Mouse (Mus musculus) right cerebral cortex, postnatal 25 days (tissue): ENCODE data around the gene Gad2.
A peak's percentile ranks its signal among the peaks of the same experiment; 100 is the strongest.
"Not testable (repeated sequence)": the region's sequence is repeated elsewhere in the genome, so short reads cannot be mapped to it uniquely, and the experiment has no call there.

Source experiments
- DNase-seq: peaks from one replicate; pipeline ENCODE4 v3.0.0; 2022

The Gad2 gene

GRCm38 (mm10) chr2:22621828-22622731, at the start of gene Gad2:
TSS of gene Gad2 (plus strand) at chr2:22622205.
- peak; percentile 40 for DNase-seq

- DNase-seq: not testable (repeated sequence)
Measured at GRCm38 (mm10) chr2:22587469-22588169, 34.4 kb upstream of the Gad2 start.

DNA sequence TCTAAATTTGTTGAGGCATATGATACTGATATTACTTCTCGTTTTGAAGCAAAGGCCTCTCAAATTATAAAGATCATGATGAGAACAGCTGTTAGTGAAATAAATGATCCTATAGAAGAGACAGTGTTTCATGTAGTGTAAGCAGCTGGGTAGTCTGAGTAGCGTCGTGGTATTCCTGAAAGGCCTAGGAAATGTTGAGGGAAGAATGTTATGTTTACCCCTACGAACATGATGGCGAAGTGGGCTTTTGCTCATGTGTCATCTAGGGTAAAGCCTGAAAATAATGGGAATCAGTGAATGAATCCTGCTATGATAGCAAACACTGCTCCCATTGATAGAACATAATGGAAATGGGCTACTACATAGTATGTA, 33.8 kb upstream of the Gad2 start:
- DNase-seq: not testable (repeated sequence)

- DNase-seq: not testable (repeated sequence)
Measured at GRCm38 (mm10) chr2:22588673-22589381, 33.2 kb upstream of the Gad2 start.

DNA sequence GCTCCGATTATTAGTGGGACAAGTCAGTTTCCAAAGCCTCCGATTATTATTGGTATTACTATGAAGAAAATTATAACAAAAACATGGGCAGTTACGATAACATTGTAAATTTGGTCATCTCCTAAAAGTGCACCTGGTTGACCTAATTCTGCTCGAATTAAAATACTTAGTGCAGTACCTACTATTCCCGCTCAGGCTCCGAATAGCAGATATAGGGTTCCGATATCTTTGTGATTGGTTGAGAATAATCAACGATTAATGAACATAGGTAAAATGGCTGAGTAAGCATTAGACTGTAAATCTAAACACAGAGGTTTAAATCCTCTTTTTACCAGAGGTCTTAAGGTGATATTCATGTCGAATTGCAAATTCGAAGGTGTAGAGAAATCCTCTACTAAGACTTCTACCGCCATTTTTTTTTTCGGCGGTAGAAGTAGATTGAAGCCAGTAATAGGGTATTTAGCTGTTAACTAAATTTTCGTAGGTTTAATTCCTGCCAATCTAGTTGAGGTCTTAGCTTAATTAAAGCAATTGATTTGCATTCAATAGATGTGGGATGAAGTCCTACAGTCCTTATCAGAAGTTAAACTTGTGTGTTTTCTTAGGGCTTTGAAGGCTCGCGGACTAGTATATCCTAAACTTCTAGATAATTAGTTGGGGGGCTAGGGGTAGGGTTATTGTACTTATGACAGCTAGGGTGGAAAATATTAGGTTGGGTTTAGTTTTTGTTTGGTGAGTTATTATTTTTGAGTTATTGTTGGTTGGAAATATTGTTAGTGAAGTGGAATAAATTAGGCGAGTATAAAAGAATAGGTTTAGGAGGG, 32.4 kb upstream of the Gad2 start:
- DNase-seq: not testable (repeated sequence)

DNA sequence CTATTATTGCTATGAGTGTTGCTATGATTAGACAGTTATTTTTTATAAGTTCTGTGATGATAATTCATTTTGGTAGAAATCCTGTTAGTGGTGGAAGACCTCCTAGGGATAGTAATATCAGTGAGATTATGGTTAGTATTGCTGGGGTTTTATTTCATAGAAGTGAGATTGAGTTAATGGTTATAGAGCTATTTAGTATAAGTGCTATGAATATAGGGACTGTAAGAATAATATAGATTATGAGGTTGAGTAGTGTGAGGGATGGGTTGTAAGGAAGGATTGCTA, 31.9 kb upstream of the Gad2 start:
- DNase-seq: no peak

GRCm38 (mm10) chr2:22617951-22618350, 4.1 kb upstream of the Gad2 start:
- no peak for DNase-seq

- DNase-seq: no peak
Measured at GRCm38 (mm10) chr2:22619416-22619815, 2.6 kb upstream of the Gad2 start.

DNA sequence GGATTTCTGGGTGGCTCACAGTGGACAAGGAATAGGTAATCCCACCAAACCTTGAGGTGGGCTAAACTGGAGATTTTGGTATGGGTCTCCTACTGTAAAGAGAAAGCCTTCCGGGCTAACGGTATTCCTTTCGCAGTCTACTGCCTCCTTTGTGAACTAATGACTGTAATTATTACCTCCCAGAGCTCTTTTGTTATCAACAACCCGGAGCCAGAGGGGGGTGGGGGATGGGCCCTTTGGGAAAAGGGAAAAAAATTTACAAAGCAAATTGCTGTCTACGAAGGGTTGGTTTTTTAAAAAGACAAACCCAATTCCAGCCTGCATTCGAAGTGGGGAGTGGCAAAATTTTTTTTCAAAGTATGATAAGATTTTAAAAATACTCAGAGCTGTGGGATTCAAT, 2.0 kb upstream of the Gad2 start:
- no peak for DNase-seq

DNA sequence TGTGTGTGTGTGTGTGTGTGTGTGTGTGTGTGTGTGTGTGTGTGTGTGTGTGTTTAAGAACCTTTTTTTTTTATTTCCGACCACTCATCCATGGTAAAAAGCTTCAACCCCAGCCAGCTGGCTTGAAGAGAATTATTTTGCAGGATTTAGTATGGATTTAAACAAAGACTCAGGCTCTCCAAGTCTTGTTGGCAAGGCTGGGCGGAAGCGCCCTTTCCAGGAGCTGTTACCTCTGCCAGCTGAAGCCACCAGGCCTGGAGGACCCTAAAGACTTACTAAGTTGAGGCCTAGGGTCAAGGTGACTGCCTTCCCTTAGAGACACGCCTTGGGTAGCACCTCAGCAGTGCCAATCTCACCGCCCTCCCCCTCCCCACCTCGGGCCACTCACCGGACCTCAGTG, 1.5 kb upstream of the Gad2 start:
- peak; percentile 5 for DNase-seq

DNA sequence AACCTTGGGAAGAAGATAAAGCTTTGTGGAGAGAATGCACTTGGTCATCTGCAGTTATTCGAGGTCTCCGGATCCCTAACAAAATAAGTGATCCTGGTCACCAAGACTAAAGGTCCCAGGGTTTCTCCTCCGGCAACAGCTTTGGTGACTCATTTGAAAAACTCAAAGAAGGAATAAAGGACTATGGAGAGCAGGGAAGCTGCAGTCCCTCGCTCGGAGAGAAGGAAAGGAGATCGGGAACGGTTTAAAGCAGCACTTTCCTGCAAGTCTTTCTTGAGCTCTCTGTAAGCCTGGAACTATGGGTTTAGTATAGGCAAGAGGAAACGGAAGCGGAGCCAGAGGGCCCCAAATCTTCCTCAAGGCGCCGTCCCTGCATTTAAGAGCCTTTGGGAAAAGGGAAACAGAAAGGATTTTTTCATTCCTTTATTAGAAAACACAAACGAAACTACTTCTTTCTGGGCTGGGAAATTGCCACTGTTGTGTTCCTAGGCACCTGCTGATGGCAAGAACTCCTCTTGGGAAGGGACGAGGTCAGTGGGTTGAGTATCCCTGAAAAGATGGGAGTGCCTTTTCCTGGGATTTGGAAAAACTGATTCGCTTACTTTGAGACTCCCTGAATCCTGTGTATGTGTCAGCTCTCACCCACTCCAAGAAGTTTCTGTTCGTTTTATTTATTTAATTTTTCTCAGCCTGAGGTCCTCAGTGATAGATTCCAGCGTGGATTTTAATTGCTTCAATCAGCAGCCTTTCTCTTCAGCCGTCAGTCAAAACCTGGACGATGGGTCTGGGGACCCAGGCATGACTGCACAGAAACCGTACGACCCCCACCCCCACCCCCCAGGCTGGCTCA, 802 bp upstream of the Gad2 start:
- peak; percentile 30 for DNase-seq

GRCm38 (mm10) chr2:22623111-22624070, 1.4 kb downstream of the Gad2 start:
- DNase-seq: peak; percentile 13

DNA sequence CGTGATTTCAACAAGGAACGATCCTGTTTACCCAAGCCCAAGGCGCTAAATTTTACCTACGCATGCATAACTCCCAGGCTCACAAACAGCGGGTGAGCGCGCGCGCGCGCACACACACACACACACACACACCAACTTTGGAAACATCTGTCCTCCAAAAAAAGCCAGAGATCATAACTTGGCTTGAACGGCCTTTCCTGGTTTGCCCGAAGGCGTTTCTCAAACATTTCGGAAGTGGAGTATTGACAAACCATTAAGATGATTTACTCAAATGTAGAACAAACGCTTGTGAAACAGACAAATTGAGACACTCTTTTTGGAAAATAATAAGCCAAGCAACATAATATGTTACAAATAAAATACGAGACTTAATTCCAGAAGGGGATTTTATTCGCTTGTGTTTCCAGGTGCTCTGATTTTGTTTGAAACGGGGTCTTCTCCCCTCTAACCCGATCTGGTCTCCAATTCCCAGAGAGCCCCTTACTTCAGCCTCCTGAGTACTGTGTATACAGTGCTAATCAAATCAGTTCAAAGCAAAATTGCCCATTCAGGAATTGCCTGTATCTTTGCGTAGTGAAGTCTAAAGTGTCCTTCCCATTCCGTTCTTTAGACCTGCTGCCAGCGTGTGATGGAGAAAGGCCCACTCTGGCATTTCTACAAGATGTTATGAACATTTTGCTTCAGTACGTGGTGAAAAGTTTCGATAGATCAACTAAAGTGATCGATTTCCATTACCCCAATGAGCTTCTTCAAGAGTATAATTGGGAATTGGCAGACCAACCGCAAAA, 2.4 kb downstream of the Gad2 start:
- peak; percentile 4 for DNase-seq

- DNase-seq: no peak
Measured at GRCm38 (mm10) chr2:22625096-22625960, 3.3 kb downstream of the Gad2 start.

DNA sequence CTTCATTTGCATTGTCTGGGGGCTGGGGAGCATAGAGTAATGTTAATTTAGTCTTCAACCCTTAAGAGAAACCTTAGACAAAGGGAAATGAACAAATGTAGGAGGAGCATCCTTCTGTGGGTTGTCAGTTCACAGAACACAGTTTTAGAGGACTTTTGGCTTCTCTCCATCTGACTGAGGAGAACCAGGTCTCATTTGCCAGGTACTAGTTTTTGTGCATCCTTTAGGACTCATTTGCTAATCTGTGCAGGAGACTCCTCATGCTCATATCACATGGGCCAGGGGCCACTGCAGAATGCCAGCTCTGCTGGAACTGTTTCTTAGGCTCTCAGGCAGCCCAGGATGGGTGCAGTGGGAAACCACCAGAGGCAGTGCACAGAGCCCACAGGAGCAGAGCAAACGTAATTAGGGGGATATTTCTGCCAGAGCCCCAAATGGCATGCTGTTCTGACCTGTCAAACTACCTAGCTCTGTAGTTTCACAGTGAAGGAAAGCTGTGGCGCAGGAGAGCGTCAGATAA, 5.2 kb downstream of the Gad2 start:
- DNase-seq: no peak

DNA sequence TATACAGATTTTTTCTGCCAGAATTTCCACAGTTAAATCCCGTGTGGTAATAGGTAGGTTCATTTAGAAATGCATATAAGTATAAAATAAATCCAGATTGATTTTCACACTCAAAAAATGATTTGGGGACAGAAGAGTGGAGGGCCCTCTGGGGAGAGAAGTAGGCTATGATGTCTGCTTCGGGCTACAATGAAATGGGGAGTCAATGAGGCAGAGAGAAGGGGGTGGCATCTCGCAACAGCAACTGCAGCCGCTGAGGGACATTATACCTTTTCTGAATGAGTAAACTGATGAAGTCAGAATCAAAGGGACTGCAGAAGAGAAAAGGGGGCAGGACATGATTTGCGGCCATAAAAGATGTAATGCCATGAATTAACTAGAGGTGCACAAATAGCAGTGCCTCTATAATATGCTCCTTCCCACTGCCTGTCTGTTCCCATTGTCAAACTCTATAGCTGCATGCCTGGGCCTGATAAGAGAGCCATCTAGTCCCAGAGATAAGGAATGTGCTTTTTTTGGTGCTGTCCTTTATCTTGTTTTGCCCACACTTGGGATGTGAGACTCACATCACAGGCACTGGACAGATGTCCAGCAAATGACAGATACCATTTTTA, 5.9 kb downstream of the Gad2 start:
- no peak for DNase-seq

DNA sequence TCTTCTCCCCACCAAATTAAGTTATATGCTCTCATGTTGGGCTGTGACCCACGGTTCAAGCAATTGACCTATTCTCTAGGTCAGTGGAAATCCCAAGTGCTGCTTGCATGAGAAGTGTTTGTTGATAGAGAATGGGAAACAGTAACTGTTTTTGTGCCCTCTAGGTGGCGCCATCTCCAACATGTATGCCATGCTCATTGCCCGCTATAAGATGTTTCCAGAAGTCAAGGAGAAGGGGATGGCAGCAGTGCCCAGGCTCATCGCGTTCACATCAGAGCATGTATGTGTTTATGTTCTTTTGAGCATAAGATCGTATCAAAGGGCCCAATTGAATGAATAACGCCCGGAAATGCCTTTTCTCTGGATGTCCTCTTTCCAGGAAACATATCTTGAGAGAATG, 12.8 kb downstream of the Gad2 start:
- no peak for DNase-seq

DNA sequence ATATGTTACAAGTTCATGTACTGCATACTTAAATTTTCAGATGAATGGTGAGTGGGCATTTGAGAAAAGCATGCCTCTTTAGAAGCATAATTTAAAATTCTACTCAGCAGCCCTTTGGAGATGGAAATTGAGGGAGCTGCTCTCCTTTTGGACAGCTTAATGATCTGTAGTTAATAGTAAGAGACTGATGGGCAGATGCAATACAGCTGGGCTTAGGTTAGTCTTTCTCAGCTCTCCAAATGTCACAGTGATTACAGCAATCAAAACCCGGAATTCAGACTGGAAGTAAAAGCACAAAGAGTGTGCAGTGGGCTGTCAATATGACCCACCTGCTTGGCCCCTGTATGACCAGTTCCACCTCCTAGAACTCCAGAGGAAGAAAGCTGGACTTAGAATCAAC, 24.1 kb downstream of the Gad2 start:
- DNase-seq: no peak
